Mouse (Mus musculus) MEL (cell line): ENCODE measurements around the gene Zc3h12d. TPM values are rescaled to one million over a fixed set of nuclear protein-coding genes. Genes with fewer than 3 reads are reported as not detected.

Source experiments
- DNase-seq: peaks from one replicate; pipeline ENCODE4 v3.0.0; 2011; ENCODE audit warnings: low read depth, low spot score
- H3K27ac ChIP-seq: 2 replicates; pipeline ENCODE4 v1.5.1; 2012; ENCODE audit warnings: low read depth, mild to moderate bottlenecking, control low read depth, low read length, moderate library complexity; ENCODE audit not compliant: control insufficient read depth
- H3K27me3 ChIP-seq, 2 experiments: fragments of 150-350 bp in 1 of 2; sonication (generic) in 1 of 2; 2 replicates each; pipeline ENCODE4 v1.6.1; 2012; ENCODE audit warnings: low read length in 2 of 2, mild to moderate bottlenecking in 2 of 2, improper control_type of control experiment in 1 of 2, moderate library complexity in 1 of 2; ENCODE audit not compliant: insufficient read depth in 2 of 2, control insufficient read depth in 1 of 2
- H3K36me3 ChIP-seq, 2 experiments: 2 replicates each; pipeline ENCODE4 v1.6.1; 2012 to 2014; ENCODE audit warnings: low read length in 2 of 2, improper control_type of control experiment in 1 of 2, inconsistent platforms in 1 of 2, mild to moderate bottlenecking in 1 of 2; ENCODE audit not compliant: insufficient read depth in 2 of 2, control insufficient read depth in 1 of 2
- H3K4me1 ChIP-seq, 2 experiments: fragments of 150-350 bp in 1 of 2; sonication (generic) in 1 of 2; 2 replicates each; pipeline ENCODE4 v1.6.1; 2012; ENCODE audit warnings: low read length in 2 of 2, improper control_type of control experiment in 1 of 2, mild to moderate bottlenecking in 1 of 2; ENCODE audit not compliant: insufficient read depth in 2 of 2, control insufficient read depth in 1 of 2
- H3K4me3 ChIP-seq, 2 experiments: fragments of 150-350 bp in 1 of 2; sonication (generic) in 1 of 2; 2 replicates each; pipeline ENCODE4 v1.5.1; 2012; ENCODE audit warnings: low read depth in 2 of 2, low read length in 2 of 2, mild to moderate bottlenecking in 2 of 2, moderate library complexity in 2 of 2, control low read depth in 1 of 2, improper control_type of control experiment in 1 of 2; ENCODE audit not compliant: control insufficient read depth in 1 of 2, insufficient read depth in 1 of 2
- H3K79me2 ChIP-seq: 2 replicates; pipeline ENCODE4 v1.6.1; 2012; ENCODE audit warnings: mild to moderate bottlenecking, low read length, moderate library complexity; ENCODE audit not compliant: control insufficient read depth, poor library complexity, insufficient read depth
- H3K9ac ChIP-seq: 2 replicates; pipeline ENCODE4 v1.6.1; 2012; ENCODE audit warnings: low read depth, mild to moderate bottlenecking, control low read depth, low read length, moderate library complexity; ENCODE audit not compliant: control insufficient read depth, poor library complexity, severe bottlenecking
- H3K9me3 ChIP-seq: fragments of 150-350 bp; sonication (generic); replicated peaks from 2 replicates; pipeline ENCODE4 v1.6.1; 2012; ENCODE audit warnings: mild to moderate bottlenecking, low read length, improper control_type of control experiment, moderate library complexity; ENCODE audit not compliant: insufficient read depth
- CHD1 ChIP-seq: IDR thresholded peaks from 2 replicates; pipeline ENCODE4 v1.6.1; 2012; ENCODE audit warnings: low read depth, mild to moderate bottlenecking, inconsistent platforms, low read length, improper control_type of control experiment
- ETS1 ChIP-seq: IDR thresholded peaks from 2 replicates; pipeline ENCODE4 v1.6.1; 2012; ENCODE audit warnings: low read depth, mild to moderate bottlenecking, inconsistent platforms, low read length, improper control_type of control experiment, moderate library complexity
- JUND ChIP-seq: IDR thresholded peaks from 2 replicates; pipeline ENCODE4 v1.6.1; 2011; ENCODE audit warnings: low read depth, mild to moderate bottlenecking, improper control_type of control experiment, low read length
- MXI1 ChIP-seq: IDR thresholded peaks from 2 replicates; pipeline ENCODE4 v1.6.1; 2011; ENCODE audit warnings: mild to moderate bottlenecking, low read depth, low read length, improper control_type of control experiment
- POLR2AphosphoS2 ChIP-seq: IDR thresholded peaks from 2 replicates; pipeline ENCODE4 v1.6.1; 2011; ENCODE audit warnings: low read length, improper control_type of control experiment
- ZC3H11A ChIP-seq: IDR thresholded peaks from 2 replicates; pipeline ENCODE4 v1.6.1; 2012; ENCODE audit warnings: low read depth, mild to moderate bottlenecking, inconsistent platforms, low read length, improper control_type of control experiment
- polyA plus RNA-seq, 2 experiments: library from polyadenylated mRNA; stranded (reverse) in 1 of 2; unstranded in 1 of 2; fragments of >175 nt in 1 of 2; fragments of >200 nt in 1 of 2; gene quantifications; 2 replicates each; pipeline versions ENCODE4 v1.2.1 to v1.2.4; 2012; ENCODE audit warnings: low replicate concordance in 2 of 2, low read depth in 1 of 2; ENCODE audit not compliant: insufficient read length in 2 of 2, insufficient read depth in 1 of 2, missing spikeins in 1 of 2
- total RNA-seq: library from RNA; depleted of rRNA; stranded (reverse); fragments of 300-350 nt; gene quantifications from 2 replicates; pipeline ENCODE4 v1.2.3, GENCODE M21; 2012; rRNA removed

Gene Zc3h12d
- total and polyA plus RNA-seq, 3 experiments, result not detected

DNA sequence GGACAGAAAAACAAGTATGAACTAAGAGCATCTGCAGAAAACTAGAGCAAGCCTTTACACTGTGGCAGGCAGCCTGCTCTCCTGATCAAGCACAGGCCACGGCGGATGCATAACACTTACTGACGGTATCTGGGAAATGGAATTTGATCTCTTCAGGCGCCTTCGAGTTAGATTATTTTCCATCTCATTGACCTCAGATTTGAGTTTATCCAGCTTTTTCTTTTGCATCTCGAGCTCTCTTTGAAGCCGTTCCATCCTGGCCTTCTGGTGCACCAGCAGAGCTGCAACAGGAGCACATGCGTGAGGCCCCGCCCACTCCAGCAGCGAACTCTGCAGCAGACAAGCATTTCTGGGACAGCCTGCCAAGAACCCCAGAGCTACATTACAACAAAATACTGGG lies 79.0 kb downstream of the Zc3h12d start:
- TF ChIP-seq JUND, result no peak
- TF ChIP-seq ETS1, result no peak
- no peak for TF ChIP-seq MXI1
- TF ChIP-seq POLR2AphosphoS2, result no peak
- TF ChIP-seq CHD1, result no peak
- TF ChIP-seq ZC3H11A, result no peak
- TF ChIP-seq, all 39 proteins: peak for 0
- H3K27me3 ChIP-seq, result no peaks in the 10 kb centered on the region

More for the DNA sequence above, 79.0 kb downstream of the Zc3h12d start:
- Histone ChIP-seq H3K36me3 (peaks cover 0 to 33% of the 10 kb centered on the region in 2 experiments; a peak in 2 of 4 replicates), H3K4me3 (no peak overlapping the region), H3K27ac (no peak overlapping the region), H3K79me2 (peaks cover 6% of the 10 kb centered on the region; the same call in 1 of the 2 replicates), H3K4me1 (no peaks in the 10 kb centered on the region), H3K9me3 (no peaks in the 10 kb centered on the region), H3K9ac (no peak overlapping the region)
- DNase-seq, result no peak

Other genes starting within 250 kb of the Zc3h12d start
- 0.72 and 0.92 TPM in 2 replicates for gene Lrp11, start 242.7 kb upstream of the Zc3h12d start, total RNA-seq
- gene Lrp11, start 242.7 kb upstream of the Zc3h12d start, polyA plus RNA-seq, result 1 to 10 TPM in 1 of 2 experiments, not detected in 1; 1.0 TPM
- 64.7 and 70.5 TPM in 2 replicates for gene Nup43, start 165.0 kb upstream of the Zc3h12d start, total RNA-seq
- gene Nup43, start 165.0 kb upstream of the Zc3h12d start, polyA plus RNA-seq, result 10 to 100 TPM in 1 of 2 experiments, not detected in 1; 52.9 TPM
- gene Pcmt1, start 151.3 kb upstream of the Zc3h12d start, total RNA-seq, result 121 and 123 TPM in 2 replicates
- gene Pcmt1, start 151.3 kb upstream of the Zc3h12d start, polyA plus RNA-seq, result 10 to 100 TPM in 1 of 2 experiments, not detected in 1; 90.7 TPM
- gene Lats1, start 151.3 kb upstream of the Zc3h12d start, total RNA-seq, result 11.1 and 12.0 TPM in 2 replicates
- 10 to 100 TPM; 17.8 to 73.4 TPM for gene Lats1, start 151.3 kb upstream of the Zc3h12d start, polyA plus RNA-seq
- 46.0 and 47.5 TPM in 2 replicates for gene Katna1, start 106.5 kb upstream of the Zc3h12d start, total RNA-seq
- gene Katna1, start 106.5 kb upstream of the Zc3h12d start, polyA plus RNA-seq, result 100 to 1,000 TPM in 1 of 2 experiments, 10 to 100 TPM in 1; 43.3 to 222 TPM
- gene Ginm1, start 39.6 kb upstream of the Zc3h12d start, total RNA-seq, result 9.2 and 9.7 TPM in 2 replicates
- 10 to 100 TPM in 1 of 2 experiments, not detected in 1; 13.8 TPM for gene Ginm1, start 39.6 kb upstream of the Zc3h12d start, polyA plus RNA-seq
- 30.1 and 34.7 TPM in 2 replicates for gene Ppil4, start 39.6 kb upstream of the Zc3h12d start, total RNA-seq
- 10 to 100 TPM; 30.5 to 86.3 TPM for gene Ppil4, start 39.6 kb upstream of the Zc3h12d start, polyA plus RNA-seq
- gene Tab2, start 123.8 kb downstream of the Zc3h12d start, total RNA-seq, result 21.6 and 24.4 TPM in 2 replicates
- gene Tab2, start 123.8 kb downstream of the Zc3h12d start, polyA plus RNA-seq, result 100 to 1,000 TPM in 1 of 2 experiments, 10 to 100 TPM in 1; 70.5 to 101 TPM